Mouse (Mus musculus) T-cell, adult 2 months (primary cell): ENCODE measurements around the gene Pdzd2.

ENCODE experiments used
- DNase-seq: peaks from one replicate; pipeline ENCODE4 v3.0.0; 2022; ENCODE audit warnings: low spot score

Gene Pdzd2

GRCm38 (mm10) chr15:12431188-12431587 is 308.5 kb downstream of the Pdzd2 start:
- no peak for DNase-seq

GRCm38 (mm10) chr15:12430670-12431069 is 309.1 kb downstream of the Pdzd2 start:
- no peak for DNase-seq

- DNase-seq, result no peak
These were observed 309.9 kb downstream of the Pdzd2 start for GRCm38 (mm10) chr15:12429572-12430431.

- no peak for DNase-seq
These were observed 311.9 kb downstream of the Pdzd2 start for GRCm38 (mm10) chr15:12427818-12428217.

GRCm38 (mm10) chr15:12426342-12426741 is 313.4 kb downstream of the Pdzd2 start:
- DNase-seq, result no peak

GRCm38 (mm10) chr15:12425049-12425627 is 314.6 kb downstream of the Pdzd2 start:
- DNase-seq, result no peak

GRCm38 (mm10) chr15:12424187-12424586 is 315.5 kb downstream of the Pdzd2 start:
- peak; percentile 26 for DNase-seq

- no peak for DNase-seq
These were observed 318.8 kb downstream of the Pdzd2 start for GRCm38 (mm10) chr15:12420915-12421314.

GRCm38 (mm10) chr15:12420376-12420775 is 319.3 kb downstream of the Pdzd2 start:
- DNase-seq, result no peak

- no peak for DNase-seq
These were observed 320.3 kb downstream of the Pdzd2 start for GRCm38 (mm10) chr15:12419446-12419845.

GRCm38 (mm10) chr15:12415536-12416200 is 324.1 kb downstream of the Pdzd2 start:
- DNase-seq, result no peak

- no peak for DNase-seq
These were observed 325.0 kb downstream of the Pdzd2 start for GRCm38 (mm10) chr15:12414696-12415095.

GRCm38 (mm10) chr15:12408205-12408604 is 331.5 kb downstream of the Pdzd2 start:
- DNase-seq, result no peak

- no peak for DNase-seq
These were observed 334.1 kb downstream of the Pdzd2 start for GRCm38 (mm10) chr15:12405592-12405991.

GRCm38 (mm10) chr15:12397032-12397431 is 342.7 kb downstream of the Pdzd2 start:
- DNase-seq, result no peak

GRCm38 (mm10) chr15:12394758-12395157 is 345.0 kb downstream of the Pdzd2 start:
- no peak for DNase-seq

GRCm38 (mm10) chr15:12388726-12389489 is 350.8 kb downstream of the Pdzd2 start:
- DNase-seq, result no peak

- no peak for DNase-seq
These were observed 355.0 kb downstream of the Pdzd2 start for GRCm38 (mm10) chr15:12384679-12385078.

GRCm38 (mm10) chr15:12380548-12380947 is 359.2 kb downstream of the Pdzd2 start:
- peak; percentile 84 for DNase-seq

GRCm38 (mm10) chr15:12380057-12380456 is 359.7 kb downstream of the Pdzd2 start:
- DNase-seq, result no peak

GRCm38 (mm10) chr15:12377800-12378199 is 361.9 kb downstream of the Pdzd2 start:
- DNase-seq, result no peak

GRCm38 (mm10) chr15:12376491-12377069 is 363.1 kb downstream of the Pdzd2 start:
- DNase-seq, result no peak
